Mouse (Mus musculus) stomach, postnatal 0 days (tissue): ENCODE measurements around the gene Dnajc12. TPM values are rescaled to one million over a fixed set of nuclear protein-coding genes. Genes with fewer than 3 reads are reported as not detected.
"Not testable (repeated sequence)": the region's sequence is repeated elsewhere in the genome, so short reads cannot be mapped to it uniquely, and the experiment has no call there.

Source experiments
- ATAC-seq: fragments of 200-750 bp; cut with Nextera tagmentation; 2 replicates; pipeline ENCODE4 v1.8.0; 2017; ENCODE audit not compliant: low FRiP score, low TSS enrichment
- DNase-seq: peaks from one replicate; pipeline ENCODE4 v3.0.0-alpha.2; 2016; ENCODE audit warnings: low spot score
- H3K27ac ChIP-seq: fragments of 300-500 bp; sonication (generic); replicated peaks from 2 replicates; pipeline ENCODE4 v1.5.1; 2014; ENCODE audit warnings: mild to moderate bottlenecking, control low read depth
- H3K27me3 ChIP-seq: fragments of 300-500 bp; sonication (generic); 2 replicates; pipeline ENCODE4 v1.6.1; 2014; ENCODE audit warnings: low read length; ENCODE audit not compliant: control insufficient read depth, insufficient read depth
- H3K36me3 ChIP-seq: fragments of 300-500 bp; sonication (generic); 2 replicates; pipeline ENCODE4 v1.6.1; 2014; ENCODE audit warnings: low read length, mixed read lengths; ENCODE audit not compliant: control insufficient read depth, insufficient read depth
- H3K4me1 ChIP-seq: fragments of 300-500 bp; sonication (generic); replicated peaks from 2 replicates; pipeline ENCODE4 v1.6.1; 2014; ENCODE audit warnings: antibody characterized with exemption; ENCODE audit not compliant: control insufficient read depth, insufficient read depth
- H3K4me2 ChIP-seq: fragments of 300-500 bp; sonication (generic); replicated peaks from 2 replicates; pipeline ENCODE4 v1.6.1; 2014; ENCODE audit warnings: low read depth, mild to moderate bottlenecking, control low read depth, moderate library complexity
- H3K4me3 ChIP-seq: fragments of 300-500 bp; sonication (generic); 2 replicates; pipeline ENCODE4 v1.5.1; 2014; ENCODE audit warnings: low read depth, low read length, control low read depth
- H3K9ac ChIP-seq: fragments of 300-500 bp; sonication (generic); 2 replicates; pipeline ENCODE4 v1.6.1; 2014; ENCODE audit warnings: mild to moderate bottlenecking, low read length, control low read depth, mixed read lengths
- H3K9me3 ChIP-seq: fragments of 300-500 bp; sonication (generic); 2 replicates; pipeline ENCODE4 v1.6.1; 2016; ENCODE audit warnings: low read length; ENCODE audit not compliant: control insufficient read depth
- CTCF ChIP-seq: IDR thresholded peaks from 2 replicates; pipeline ENCODE4 v1.5.1; 2016; ENCODE audit warnings: antibody characterized with exemption, low read depth, mild to moderate bottlenecking, moderate library complexity
- EP300 ChIP-seq: optimal IDR thresholded peaks from 2 replicates; pipeline ENCODE3; 2016; ENCODE audit warnings: antibody characterized with exemption
- WGBS: fragments of 180-500 bp; shearing (Covaris S2); extraction: QIAGEN DNeasy Blood & Tissue Kit; methylation state at CpG from one replicate; pipeline ENCODE4 v1.1.7; 2014; 5-methylcytosine and 5-hydroxymethylcytosine counted together
- polyA plus RNA-seq: library from polyadenylated mRNA; unstranded; fragments of >200 nt; fragmentation: Nextera tagmentation; extraction: Ambion mirVana; gene quantifications from 2 replicates; pipeline ENCODE4 v1.2.1, GENCODE M21; 2015

Dnajc12 gene
- polyA plus RNA-seq, 1 experiment from 2014 or later = 10.2 TPM

DNA sequence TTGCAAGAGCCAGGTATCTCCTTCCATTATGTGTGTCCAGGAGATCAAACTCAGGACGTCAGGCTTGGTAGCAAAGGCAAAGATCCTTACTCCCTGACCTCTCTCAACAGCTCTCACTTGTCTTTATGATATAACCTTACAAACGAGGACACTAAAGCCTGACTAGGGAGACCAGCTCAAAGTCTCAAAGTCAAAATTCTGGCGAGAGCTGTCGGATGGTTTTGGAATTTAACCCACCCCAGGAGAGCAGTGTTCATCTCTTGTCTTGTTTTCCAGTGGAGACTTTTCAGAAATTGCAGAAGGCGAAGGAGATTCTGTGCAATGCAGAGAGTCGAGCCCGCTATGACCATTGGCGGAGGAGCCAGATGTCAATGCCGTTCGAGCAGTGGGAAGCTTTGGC is 14.7 kb downstream of the Dnajc12 start:
- ATAC-seq (no peak), DNase-seq (no peak)
- Histone ChIP-seq H3K27me3 (no peaks in the 10 kb centered on the region), H3K9ac (no peak overlapping the region), H3K27ac (no peak overlapping the region), H3K4me3 (no peak overlapping the region), H3K36me3 (no peaks in the 10 kb centered on the region), H3K4me1 (no peaks in the 10 kb centered on the region), H3K9me3 (no peaks in the 10 kb centered on the region), H3K4me2 (no peak overlapping the region)
- 91% methylated on average over 10 of the region's 10 CpGs for WGBS
- TF ChIP-seq EP300 (no peak), CTCF (no peak)

DNA sequence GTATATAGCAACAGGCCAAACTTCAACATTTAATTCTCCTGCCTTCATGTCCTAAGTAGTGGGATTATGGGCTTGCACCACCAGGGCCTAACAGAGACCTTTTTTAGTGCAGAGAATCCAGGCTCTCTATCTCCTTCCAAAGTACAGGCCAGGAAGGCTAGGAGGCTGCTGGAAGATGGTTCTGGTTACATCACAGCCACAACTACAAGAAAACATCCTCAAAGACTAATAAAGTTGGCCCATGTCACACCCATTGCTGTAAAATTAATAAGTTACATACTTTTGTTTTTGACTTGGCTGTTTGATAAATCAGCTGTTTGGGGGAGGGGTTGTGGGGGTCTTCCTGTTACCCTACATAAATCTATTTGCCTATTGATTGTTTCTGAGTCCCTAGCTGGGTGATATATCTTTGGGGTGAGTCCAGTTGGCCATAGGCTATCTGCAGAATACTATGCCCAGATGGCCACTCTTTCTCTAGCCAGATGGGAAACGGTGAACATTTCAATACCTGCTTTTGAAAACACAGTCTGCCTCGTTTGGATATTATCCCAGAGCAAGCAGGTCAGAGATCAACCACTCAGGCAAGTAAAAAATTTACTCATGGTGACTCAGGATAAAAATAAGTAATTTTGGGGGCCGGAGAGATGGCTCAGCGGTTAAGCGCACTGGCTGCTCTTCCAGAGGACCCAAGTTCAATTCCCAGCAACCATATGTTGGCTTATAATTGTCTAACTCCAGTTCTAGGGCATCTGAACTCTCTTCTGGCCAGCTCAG is 20.7 kb downstream of the Dnajc12 start:
- no peak for ATAC-seq
- Histone ChIP-seq H3K9ac (no peak overlapping the region), H3K4me1 (no peaks in the 10 kb centered on the region), H3K4me3 (no peak overlapping the region), H3K27ac (no peak overlapping the region), H3K36me3 (no peaks in the 10 kb centered on the region), H3K9me3 (no peaks in the 10 kb centered on the region), H3K4me2 (no peak overlapping the region), H3K27me3 (no peaks in the 10 kb centered on the region)
- TF ChIP-seq EP300 = no peak
- no peak for TF ChIP-seq CTCF
- no peak for DNase-seq
- WGBS = 79% methylated on average over 5 of the region's 5 CpGs

DNA sequence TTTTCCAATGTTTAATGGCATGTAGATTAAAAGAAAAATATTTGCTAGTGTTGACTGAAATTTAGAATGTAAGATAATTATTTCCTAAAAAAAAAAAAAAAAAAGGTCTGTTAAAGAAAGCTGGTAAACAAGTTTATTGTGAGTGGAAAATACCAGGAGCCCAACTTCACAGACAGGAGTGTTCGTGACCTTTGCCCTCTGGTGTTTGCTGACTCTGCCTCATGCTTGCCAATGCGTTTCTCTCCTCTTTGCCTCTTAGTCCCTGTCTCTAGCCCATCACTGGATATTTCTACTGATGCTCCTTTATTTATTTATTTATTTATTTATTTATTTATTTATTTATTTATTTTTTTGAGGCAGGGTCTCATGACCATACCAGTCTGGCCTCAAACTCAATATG is 21.4 kb downstream of the Dnajc12 start:
- Histone ChIP-seq H3K4me2 (no peak overlapping the region), H3K9me3 (no peaks in the 10 kb centered on the region), H3K27me3 (no peaks in the 10 kb centered on the region), H3K4me1 (no peaks in the 10 kb centered on the region), H3K4me3 (no peak overlapping the region), H3K36me3 (no peaks in the 10 kb centered on the region), H3K27ac (no peak overlapping the region), H3K9ac (no peak overlapping the region)
- DNase-seq (no peak), ATAC-seq (no peak)
- WGBS = 70% methylated on average over 2 of the region's 2 CpGs
- TF ChIP-seq CTCF (no peak), EP300 (no peak)

DNA sequence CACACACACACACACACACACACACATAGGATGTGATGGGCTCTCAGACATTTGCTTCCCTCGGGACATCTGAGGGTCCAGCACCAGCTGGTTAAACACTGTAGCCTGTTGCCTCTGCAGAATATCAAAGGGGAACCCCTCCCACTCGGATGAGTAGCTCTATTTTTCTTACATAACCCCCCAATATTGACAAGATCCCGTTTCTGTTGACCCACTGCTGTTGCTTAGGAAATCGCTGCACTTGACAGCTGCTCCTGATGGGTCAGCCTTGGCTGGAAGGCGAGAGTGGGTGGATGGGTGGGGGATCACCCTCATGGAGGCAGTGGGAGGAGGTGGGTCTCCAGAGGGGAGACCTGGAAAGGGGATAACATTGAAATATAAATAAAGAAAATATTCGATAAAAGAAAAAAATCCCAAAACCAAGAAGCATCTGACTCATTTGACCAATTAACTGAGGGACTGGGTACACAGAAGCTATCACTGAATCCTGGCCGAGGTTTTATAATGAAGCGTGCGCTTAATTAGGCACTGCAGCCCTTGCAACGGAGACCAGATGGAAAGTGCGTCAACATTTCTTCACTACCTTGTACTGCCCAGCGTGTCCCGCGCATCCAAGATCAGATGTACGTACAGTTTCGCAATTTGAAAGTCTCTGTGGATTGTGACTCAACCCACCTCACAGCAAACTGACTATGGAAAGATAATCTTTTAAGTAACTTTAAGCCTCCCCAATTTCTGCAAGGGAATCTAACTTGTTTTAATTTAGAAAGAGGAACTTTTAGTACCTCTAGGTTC is 28.1 kb downstream of the Dnajc12 start:
- H3K27ac ChIP-seq = no peak overlapping the region
- 55% methylated on average over 16 of the region's 16 CpGs for whole genome bisulfite sequencing
- H3K9me3 ChIP-seq = no peaks in the 10 kb centered on the region
- H3K36me3 ChIP-seq = no peaks in the 10 kb centered on the region
- no peak overlapping the region for H3K4me2 ChIP-seq
- H3K4me1 ChIP-seq = no peaks in the 10 kb centered on the region
- ATAC-seq = no peak
- no peak for DNase-seq
- TF ChIP-seq EP300 (no peak), CTCF (no peak)
- H3K27me3 ChIP-seq = no peaks in the 10 kb centered on the region
- H3K9ac ChIP-seq = no peak overlapping the region
- H3K4me3 ChIP-seq = no peak overlapping the region

DNA sequence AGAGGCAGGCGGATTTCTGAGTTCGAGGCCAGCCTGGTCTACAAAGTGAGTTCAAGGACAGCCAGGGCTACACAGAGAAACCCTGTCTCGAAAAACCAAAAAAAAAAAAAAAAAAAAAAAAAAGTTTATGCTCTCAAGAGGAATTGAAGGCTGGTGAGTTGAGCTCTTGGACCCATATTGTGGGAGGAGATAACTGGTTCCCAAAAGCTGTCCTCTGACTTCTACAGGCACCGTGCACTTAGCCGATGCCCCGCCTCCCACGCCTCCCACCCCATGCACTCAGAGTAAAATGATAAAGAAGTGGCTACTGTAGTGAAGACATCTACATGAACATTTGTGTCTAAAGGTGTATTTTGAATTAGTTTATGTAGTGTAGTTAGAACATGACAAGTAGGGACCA is 29.4 kb downstream of the Dnajc12 start:
- WGBS = 90% methylated on average over 4 of the region's 7 CpGs
- H3K9ac ChIP-seq, H3K27me3 ChIP-seq, H3K4me3 ChIP-seq, ATAC-seq, H3K36me3 ChIP-seq, H3K27ac ChIP-seq, DNase-seq, H3K4me2 ChIP-seq, H3K4me1 ChIP-seq, H3K9me3 ChIP-seq: not testable (repeated sequence)

DNA sequence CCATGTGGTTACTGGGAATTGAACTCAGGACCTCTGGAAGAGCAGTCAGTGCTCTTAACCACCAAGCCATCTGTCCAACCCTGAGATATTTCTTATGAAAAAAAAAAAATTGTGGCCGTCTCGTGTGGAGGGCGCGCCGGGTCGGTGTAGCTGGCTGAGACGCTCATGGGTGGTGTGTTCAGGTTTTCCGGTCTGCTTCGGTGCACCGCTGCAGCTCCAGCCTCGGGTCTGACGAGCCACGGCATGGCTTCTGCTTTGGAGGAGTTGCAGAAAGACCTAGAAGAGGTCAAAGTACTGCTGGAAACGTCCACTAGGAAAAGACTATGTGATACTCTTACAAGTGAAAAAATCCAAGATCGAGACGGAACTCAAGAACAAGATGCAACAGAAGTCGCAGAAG is 30.5 kb downstream of the Dnajc12 start:
- ATAC-seq (no peak), DNase-seq (no peak)
- no peak overlapping the region for H3K27ac ChIP-seq
- H3K4me2 ChIP-seq = no peak overlapping the region
- no peaks in the 10 kb centered on the region for H3K36me3 ChIP-seq
- 89% methylated on average over 17 of the region's 17 CpGs for WGBS
- no peak overlapping the region for H3K4me3 ChIP-seq
- TF ChIP-seq CTCF (no peak), EP300 (no peak)
- H3K9me3 ChIP-seq = no peaks in the 10 kb centered on the region
- H3K27me3 ChIP-seq = no peaks in the 10 kb centered on the region
- H3K4me1 ChIP-seq = no peaks in the 10 kb centered on the region
- H3K9ac ChIP-seq = no peak overlapping the region
